Mouse (Mus musculus) left cerebral cortex, postnatal 4 days (tissue): ENCODE measurements around the gene AW549877. TPM values are rescaled to one million over a fixed set of nuclear protein-coding genes. Genes with fewer than 3 reads are reported as not detected.
A peak's percentile ranks its signal among the peaks of the same experiment; 100 is the strongest.

ENCODE experiments used
- DNase-seq: peaks from one replicate; pipeline ENCODE4 v3.0.0-alpha.2; 2022
- intact Hi-C: fragments of 180-260 bp; cut with DNase I; formaldehyde crosslinking; loops from one replicate; pipeline ENCODE4 v1.15.1; 2025
- total RNA-seq, 2 experiments: library from RNA; stranded (reverse); gene quantifications; 2 replicates each; pipeline ENCODE4 v1.2.3; 2021

Gene AW549877
- total RNA-seq, 2 experiments from 2014 or later: 36.9 to 38.5 TPM

DNA sequence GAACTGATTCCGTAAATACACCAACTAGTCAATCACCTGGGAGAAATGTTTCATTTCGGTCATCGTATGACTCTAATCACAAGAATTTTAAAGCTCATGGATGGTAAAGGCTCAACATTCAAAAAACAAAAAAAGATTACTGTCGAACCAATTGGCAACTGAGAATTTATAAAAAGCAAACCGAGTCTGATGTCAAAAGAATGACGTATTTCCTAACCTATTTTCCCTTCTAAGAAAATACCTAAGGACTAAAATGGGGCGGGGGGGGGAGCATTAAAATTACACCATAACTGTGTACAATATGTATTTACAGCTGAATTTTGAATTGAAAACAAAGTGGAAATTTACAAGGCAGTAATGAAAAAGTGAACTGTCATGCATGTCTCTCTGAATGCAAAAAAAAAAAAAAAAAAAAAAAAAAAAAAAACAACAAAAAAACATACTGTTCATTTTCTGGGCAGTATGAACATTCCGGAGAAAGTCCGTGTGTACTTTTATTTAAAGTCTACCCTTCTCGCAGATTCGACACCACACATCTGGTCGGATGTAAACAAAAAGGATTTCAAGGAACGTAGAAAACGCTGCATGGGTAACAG, 594 bp downstream of the AW549877 start:
- DNase-seq: no peak
- intact Hi-C loops: loop anchor here (5.0 kb wide), 1 partner anchor 32 kb away; the partner anchor contains the start of gene Oxct1

DNA sequence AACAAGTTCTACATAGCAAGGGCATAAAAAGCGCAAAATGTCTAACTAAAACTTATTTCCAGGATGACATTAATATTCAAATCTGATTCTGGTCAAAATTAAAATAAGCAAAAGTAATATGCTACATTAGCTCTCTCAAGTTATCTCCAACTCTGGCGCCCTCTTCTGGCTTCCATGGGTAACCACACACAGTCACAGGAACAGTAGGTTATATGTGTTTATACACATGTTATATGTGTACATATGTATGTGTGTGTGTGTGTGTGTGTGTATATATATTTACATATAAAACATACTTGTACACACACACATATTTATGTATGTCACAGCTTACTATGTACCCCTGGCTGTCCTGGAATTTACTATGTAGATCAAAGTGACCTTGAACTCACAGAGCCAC, 7.6 kb downstream of the AW549877 start:
- DNase-seq: peak; percentile 32
- intact Hi-C loops: loop anchor here (10.0 kb wide), 1 partner anchor 693 kb away; no protein-coding TSS in a partner anchor

DNA sequence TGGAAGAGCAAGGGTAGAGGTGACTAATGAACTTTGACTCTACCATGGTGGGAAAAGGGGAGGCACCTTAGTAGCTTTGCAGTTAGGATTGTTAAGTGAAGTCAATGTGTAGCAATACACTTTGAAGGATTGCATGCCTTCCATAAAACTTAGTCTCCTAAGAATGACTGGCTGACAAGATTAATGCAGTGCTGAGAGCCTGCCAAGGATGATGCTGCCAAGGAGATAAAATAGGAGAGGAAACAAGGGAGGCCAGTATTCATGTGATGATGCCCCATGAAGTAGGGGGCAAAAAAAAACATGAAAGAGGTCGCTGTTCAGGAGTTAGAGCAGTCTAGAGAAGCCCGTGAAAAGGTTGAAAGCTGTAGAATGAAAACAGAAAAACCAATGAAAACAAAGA, 10.7 kb downstream of the AW549877 start:
- intact Hi-C loops: loop anchor here (10.0 kb wide), 1 partner anchor 690 kb away; no protein-coding TSS in a partner anchor
- no peak for DNase-seq

DNA sequence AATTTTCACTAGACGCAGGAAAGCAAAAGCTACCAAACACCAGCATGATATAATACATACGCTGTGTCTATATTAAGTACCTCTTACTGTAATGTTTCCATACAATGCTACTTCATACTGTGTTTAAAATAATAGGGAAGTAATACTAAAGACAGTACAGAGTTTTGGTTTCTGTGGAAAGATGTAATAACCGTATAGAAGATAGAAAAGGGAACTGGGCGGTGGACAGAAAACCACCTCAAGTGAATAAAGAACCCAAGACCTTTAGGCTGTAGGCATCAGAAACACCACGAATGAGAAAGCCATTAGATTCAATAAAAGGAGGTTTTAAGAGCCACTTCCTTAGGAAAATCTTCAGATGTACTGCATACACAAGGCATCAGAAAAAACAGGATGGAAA, 12.8 kb downstream of the AW549877 start:
- no peak for DNase-seq
- intact Hi-C loops: loop anchor here (10.0 kb wide), 1 partner anchor 688 kb away; no protein-coding TSS in a partner anchor

DNA sequence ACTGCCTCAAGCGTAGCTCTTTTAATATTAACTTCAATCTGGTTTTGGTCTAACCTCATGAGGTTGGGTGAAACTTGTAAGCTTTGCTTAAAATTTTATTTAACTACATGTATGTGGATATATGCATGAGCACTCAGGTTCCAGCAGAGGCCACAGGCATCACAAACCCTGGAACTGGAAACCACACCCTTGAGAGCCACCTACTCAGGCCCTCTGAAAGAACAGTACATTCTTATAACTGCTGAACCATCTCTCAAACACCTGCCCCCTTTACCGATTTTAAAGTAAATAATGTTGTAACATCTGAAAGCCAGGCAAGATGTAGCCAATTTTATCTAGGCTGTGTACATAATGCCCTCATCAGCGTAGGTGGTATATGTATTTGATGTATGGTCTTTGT, 15.7 kb downstream of the AW549877 start:
- intact Hi-C loops: loop anchor here (10.0 kb wide), 1 partner anchor 685 kb away; no protein-coding TSS in a partner anchor
- no peak for DNase-seq

DNA sequence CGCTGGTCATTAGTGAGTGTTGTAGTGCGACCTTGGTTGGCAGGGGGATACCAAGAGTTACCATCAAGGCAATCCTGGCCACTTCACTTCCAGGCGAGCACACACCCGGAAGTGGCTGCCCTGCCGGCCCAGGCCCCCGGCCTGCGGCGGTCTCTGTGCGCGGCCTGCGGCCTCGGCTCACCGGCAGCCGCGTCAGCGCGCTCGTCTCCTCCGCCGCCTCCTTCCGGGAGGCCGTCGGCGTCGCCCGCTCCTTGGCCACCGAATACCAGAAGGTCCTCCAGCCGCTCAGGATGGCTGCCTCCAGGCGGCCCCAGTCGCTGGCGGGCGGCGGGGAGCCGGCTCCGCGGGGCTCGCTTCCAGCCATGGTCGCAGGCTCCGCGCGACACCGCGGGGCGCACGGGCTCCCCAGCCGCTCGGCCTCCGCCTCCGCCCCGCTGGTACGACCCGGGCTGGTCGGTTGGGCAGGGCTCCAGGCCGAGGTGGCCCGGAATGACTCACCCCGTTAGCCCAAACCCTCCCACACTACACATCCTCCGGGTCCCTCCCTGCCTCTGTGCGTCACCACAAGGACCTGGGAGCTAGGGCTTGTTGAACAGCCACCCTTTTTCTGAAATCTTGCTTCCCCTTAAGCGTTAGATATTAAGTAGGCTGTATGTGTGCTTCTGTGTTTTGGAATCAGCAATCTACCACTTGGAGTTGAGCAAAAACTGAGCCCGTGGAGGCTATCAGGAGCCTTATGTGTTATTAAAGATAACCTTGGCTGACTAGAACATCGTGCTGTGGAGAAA, 16.3 kb downstream of the AW549877 start, which contains the start of gene Fbxo4:
Gene Fbxo4, minus strand, starts transcription at position 513 of the 788 bp plus-strand sequence.
- intact Hi-C loops: no loop called here

DNA sequence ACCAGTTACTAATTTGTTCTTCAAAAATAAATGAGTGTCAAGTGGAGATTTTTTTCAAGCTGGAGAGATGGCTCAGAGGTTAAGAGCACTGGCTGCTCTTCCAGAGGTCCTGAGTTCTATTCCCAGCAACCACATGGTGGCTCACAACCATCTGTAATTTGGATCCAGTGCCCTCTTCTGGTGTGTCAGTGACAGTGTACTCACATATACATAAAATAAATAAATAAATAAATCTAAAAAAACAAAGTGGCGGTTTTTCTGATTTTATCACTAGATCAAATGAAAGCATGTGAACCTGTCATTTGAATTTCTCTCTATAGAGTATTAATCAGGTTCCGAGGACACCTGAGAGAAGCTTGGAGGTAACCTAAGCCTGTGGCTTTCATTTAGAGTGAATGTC, 17.3 kb downstream of the AW549877 start:
- no peak for DNase-seq
- intact Hi-C loops: no loop called here

More for the DNA sequence above, 16.3 kb downstream of the AW549877 start, which contains the start of gene Fbxo4:
- peak; percentile 66 for DNase-seq

DNA sequence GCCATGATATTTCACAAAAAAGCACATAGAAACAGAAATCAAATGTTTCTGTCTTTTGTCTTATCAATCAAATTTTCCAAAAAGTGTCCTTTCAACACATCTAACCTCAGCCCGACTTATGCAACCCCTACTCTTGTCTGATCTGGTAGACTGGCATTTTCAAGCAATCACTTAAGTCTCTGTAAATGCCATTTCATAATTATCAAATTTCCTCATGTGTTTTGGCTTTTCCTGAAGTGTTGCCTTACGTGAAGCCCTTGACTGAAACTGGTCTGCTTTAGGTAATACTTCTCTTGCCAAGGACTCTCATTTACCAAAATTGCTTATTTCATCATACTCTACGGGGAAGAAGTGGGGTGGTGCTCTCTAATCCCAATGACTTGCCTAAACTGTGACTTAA, 22.2 kb downstream of the AW549877 start:
- intact Hi-C loops: no loop called here
- DNase-seq: no peak

DNA sequence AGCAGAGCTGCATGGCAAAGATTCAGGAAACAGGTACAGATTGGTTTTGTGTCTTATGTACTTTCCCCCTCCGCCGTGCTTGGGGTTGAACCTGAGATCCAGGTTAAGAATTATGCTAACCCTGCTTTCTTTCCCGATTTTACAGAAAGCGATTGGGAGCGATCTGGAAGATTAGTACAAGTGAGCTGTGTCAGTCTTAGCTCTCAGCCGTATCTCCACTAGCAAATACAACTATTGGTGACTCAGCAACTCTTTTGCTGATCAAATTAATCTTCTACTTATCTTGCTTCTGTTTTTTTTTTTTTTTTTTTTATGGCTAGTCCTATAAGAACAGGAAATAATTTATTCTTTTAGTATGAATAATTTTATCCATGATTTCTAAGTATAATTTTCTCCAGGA, 25.4 kb downstream of the AW549877 start:
- DNase-seq: no peak
- intact Hi-C loops: no loop called here

DNA sequence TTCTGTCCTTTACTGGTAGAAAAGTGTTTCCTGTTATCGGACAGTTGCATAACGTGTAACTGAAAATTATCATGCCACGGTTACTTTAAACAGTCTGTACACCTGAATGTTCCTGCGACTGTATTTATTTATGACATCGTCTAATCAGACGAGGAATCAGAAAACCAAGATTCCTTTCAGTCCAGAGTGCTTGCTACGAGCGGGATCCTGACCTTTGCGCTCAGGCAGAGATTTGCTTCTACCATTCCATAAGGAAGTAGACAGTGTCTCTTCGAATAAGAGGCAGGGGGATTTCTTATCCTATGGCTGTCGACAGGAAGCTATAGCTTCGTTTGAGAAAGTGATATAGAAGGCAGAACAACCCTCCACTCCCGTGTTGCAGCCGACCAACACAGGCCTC, 25.8 kb downstream of the AW549877 start:
- intact Hi-C loops: no loop called here
- DNase-seq: no peak

DNA sequence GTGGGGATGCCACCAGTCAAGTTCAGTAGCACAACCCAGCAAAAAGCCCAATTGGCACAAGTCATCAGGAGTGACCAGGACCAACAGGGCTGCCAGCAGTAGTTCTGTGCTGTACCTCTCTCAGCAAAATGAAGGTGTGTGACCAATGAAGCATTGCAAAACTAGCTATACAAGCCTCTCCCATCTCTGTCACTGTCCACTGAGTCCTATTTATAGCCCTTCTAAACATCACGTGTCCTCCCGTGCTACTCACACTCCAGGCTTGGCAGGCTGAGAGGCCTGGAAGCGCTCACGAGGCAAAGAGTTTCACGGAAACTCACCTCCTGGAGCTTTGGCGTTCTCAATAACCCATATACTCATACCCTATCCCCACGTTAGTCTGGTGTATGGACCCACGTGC, 33.3 kb downstream of the AW549877 start:
- no peak for DNase-seq
- intact Hi-C loops: no loop called here

DNA sequence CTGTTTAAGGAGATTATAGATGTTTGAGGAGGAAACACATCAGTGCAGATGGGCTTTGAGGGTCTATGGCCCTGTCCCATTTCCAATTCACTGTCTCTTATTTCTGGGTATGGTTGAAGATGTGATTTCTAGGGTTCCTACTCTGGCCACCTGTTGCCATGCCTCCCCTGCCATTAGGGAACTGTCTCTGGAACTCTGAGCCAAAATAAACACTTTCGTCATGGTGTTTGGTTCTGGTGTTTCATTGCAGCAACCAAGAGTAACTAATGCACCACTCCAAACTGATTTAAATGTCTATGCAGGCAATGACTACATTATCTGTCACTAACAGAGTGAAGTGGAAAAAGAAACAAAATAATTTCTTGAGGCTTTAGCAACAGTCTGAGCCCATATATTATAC, 35.5 kb downstream of the AW549877 start:
- intact Hi-C loops: no loop called here
- no peak for DNase-seq

DNA sequence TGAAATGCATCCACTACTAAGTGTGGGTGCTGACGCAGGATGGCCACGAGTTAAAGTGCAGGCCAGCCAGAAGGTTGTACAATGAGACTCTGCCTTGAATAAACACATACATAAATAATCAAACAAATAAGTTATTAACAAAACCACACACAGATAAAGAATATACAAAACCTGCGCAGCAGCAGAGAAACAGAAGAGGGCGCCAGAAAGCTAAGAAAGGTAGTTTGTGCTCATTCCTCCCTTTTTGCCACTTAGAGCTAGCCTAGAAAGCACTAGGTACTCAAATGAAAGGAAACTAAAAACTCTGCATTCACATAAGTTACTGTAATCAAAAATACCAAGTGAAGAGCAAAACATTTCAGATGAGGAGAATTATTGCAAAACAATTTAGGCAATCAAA, 37.6 kb downstream of the AW549877 start:
- DNase-seq: peak; percentile 16
- intact Hi-C loops: no loop called here

DNA sequence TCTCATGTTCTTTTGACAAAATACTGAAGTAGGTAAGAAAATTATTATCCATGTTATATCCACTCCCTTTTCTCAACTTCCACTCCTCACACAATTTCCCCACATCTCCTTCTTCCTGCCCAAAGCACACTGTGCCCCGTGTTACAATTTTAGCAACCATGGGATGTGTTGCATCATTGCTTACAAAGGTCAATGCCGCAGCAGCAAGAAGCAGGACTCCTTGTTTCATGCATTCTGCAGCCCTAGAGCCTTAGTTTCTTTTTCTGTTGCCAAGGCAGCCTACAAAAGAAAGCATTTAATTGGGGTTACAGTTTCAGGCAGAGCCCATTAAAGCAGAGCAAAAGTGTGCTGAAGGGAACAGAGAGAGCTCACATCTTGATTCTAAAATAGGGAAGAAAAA, 40.6 kb downstream of the AW549877 start:
- intact Hi-C loops: no loop called here
- no peak for DNase-seq

DNA sequence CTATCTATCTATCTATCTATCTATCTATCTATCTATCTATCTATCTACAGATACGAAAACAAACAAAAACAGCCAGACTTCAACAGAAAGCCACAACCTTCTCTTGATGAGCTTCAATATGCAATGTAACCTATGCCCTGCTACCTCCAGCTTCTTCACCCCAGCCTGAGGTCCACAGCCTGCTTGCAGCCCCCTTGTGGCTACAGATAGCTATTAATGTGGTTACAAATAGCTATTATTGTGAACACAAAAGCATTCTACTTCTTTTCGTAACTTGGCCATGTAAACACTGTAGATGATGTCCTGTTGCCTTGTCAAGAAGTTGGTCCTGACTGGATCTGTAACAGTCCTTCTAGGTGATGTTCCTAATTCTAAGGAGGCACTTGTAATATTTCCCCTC, 57.4 kb downstream of the AW549877 start:
- DNase-seq: no peak
- intact Hi-C loops: no loop called here

DNA sequence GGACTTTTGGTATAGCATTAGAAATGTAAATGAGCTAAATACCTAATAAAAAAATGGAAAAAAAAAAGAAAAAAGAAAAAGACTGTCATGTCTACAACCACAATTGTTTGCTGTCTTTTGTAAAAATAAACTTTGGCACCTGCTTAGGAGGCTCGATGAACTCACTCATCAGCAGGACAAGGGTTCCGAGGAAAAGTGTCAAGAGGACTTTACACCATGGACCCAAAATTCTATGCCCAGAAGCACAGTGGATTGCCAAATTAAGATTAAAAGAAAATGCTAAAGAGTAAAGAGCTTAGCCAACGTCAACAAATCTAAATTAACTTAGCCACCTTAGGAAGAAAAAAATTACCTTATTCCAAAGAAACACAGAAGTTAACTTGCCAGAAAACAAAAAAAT, 59.5 kb downstream of the AW549877 start:
- DNase-seq: no peak
- intact Hi-C loops: no loop called here

DNA sequence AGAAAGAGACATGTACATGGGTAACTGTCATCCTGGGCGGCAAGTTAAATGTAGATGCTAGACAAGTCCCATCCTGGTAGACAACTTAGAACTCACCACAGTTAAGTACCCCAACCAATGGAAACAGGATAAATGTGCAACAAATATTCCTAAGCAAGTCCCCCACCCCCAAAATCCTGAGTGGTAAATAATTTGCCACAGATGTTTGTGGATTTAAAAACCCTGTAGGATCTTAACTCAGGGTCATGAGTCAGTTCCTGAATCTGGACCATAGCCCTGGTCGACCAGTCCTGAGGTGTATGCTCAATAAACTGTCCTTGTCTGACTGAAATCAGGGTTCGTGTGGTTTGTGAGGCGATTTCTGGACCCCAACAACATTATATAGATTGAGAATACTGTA, 62.1 kb downstream of the AW549877 start:
- no peak for DNase-seq
- intact Hi-C loops: no loop called here

Other genes with a start within 250 kb of the AW549877 start
- 1 to 10 TPM; 8.0 to 8.3 TPM for gene Fbxo4, start 16.2 kb downstream of the AW549877 start, total RNA-seq
- gene Oxct1, start 30.6 kb upstream of the AW549877 start, total RNA-seq: 100 to 1,000 TPM; 404 to 414 TPM